Mouse (Mus musculus) stomach, postnatal 0 days (tissue): ENCODE measurements around the gene Zfp513. TPM values are rescaled to one million over a fixed set of nuclear protein-coding genes. Genes with fewer than 3 reads are reported as not detected.

Source experiments
- ATAC-seq: fragments of 200-750 bp; cut with Nextera tagmentation; 2 replicates; pipeline ENCODE4 v1.8.0; 2017; ENCODE audit not compliant: low FRiP score, low TSS enrichment
- DNase-seq: peaks from one replicate; pipeline ENCODE4 v3.0.0-alpha.2; 2016; ENCODE audit warnings: low spot score
- H3K27ac ChIP-seq: fragments of 300-500 bp; sonication (generic); replicated peaks from 2 replicates; pipeline ENCODE4 v1.5.1; 2014; ENCODE audit warnings: mild to moderate bottlenecking, control low read depth
- H3K27me3 ChIP-seq: fragments of 300-500 bp; sonication (generic); 2 replicates; pipeline ENCODE4 v1.6.1; 2014; ENCODE audit warnings: low read length; ENCODE audit not compliant: control insufficient read depth, insufficient read depth
- H3K36me3 ChIP-seq: fragments of 300-500 bp; sonication (generic); 2 replicates; pipeline ENCODE4 v1.6.1; 2014; ENCODE audit warnings: low read length, mixed read lengths; ENCODE audit not compliant: control insufficient read depth, insufficient read depth
- H3K4me1 ChIP-seq: fragments of 300-500 bp; sonication (generic); replicated peaks from 2 replicates; pipeline ENCODE4 v1.6.1; 2014; ENCODE audit warnings: antibody characterized with exemption; ENCODE audit not compliant: control insufficient read depth, insufficient read depth
- H3K4me2 ChIP-seq: fragments of 300-500 bp; sonication (generic); replicated peaks from 2 replicates; pipeline ENCODE4 v1.6.1; 2014; ENCODE audit warnings: low read depth, mild to moderate bottlenecking, control low read depth, moderate library complexity
- H3K4me3 ChIP-seq: fragments of 300-500 bp; sonication (generic); 2 replicates; pipeline ENCODE4 v1.5.1; 2014; ENCODE audit warnings: low read depth, low read length, control low read depth
- H3K9ac ChIP-seq: fragments of 300-500 bp; sonication (generic); 2 replicates; pipeline ENCODE4 v1.6.1; 2014; ENCODE audit warnings: mild to moderate bottlenecking, low read length, control low read depth, mixed read lengths
- H3K9me3 ChIP-seq: fragments of 300-500 bp; sonication (generic); 2 replicates; pipeline ENCODE4 v1.6.1; 2016; ENCODE audit warnings: low read length; ENCODE audit not compliant: control insufficient read depth
- CTCF ChIP-seq: IDR thresholded peaks from 2 replicates; pipeline ENCODE4 v1.5.1; 2016; ENCODE audit warnings: antibody characterized with exemption, low read depth, mild to moderate bottlenecking, moderate library complexity
- EP300 ChIP-seq: optimal IDR thresholded peaks from 2 replicates; pipeline ENCODE3; 2016; ENCODE audit warnings: antibody characterized with exemption
- WGBS: fragments of 180-500 bp; shearing (Covaris S2); extraction: QIAGEN DNeasy Blood & Tissue Kit; methylation state at CpG from one replicate; pipeline ENCODE4 v1.1.7; 2014; 5-methylcytosine and 5-hydroxymethylcytosine counted together
- polyA plus RNA-seq: library from polyadenylated mRNA; unstranded; fragments of >200 nt; fragmentation: Nextera tagmentation; extraction: Ambion mirVana; gene quantifications from 2 replicates; pipeline ENCODE4 v1.2.1, GENCODE M21; 2015

The Zfp513 gene
- polyA plus RNA-seq, 1 experiment from 2014 or later = 4.8 TPM

- H3K36me3 ChIP-seq = peaks cover 21% of the 10 kb centered on the region
- peaks cover 5% of the 10 kb centered on the region for H3K9me3 ChIP-seq
- WGBS = 90% methylated on average over 2 of the region's 2 CpGs
- H3K27me3 ChIP-seq = no peaks in the 10 kb centered on the region
- ATAC-seq (no peak), DNase-seq (no peak)
- no peak overlapping the region for H3K4me2 ChIP-seq
- TF ChIP-seq CTCF (no peak), EP300 (no peak)
- H3K27ac ChIP-seq = no peak overlapping the region
- no peak overlapping the region for H3K4me3 ChIP-seq
- H3K4me1 ChIP-seq = no peaks in the 10 kb centered on the region
- no peak overlapping the region for H3K9ac ChIP-seq
Observed at GRCm38 (mm10) chr5:31203866-31204265, 1.8 kb upstream of the Zfp513 start.

GRCm38 (mm10) chr5:31202933-31203332 is 830 bp upstream of the Zfp513 start:
- Histone ChIP-seq H3K4me3 (peak overlapping the region; percentile 76), H3K9ac (peak overlapping the region; percentile 72; the same call in 1 of the 2 replicates), H3K27ac (peak overlapping the region; percentile 92), H3K36me3 (peaks cover 28% of the 10 kb centered on the region), H3K9me3 (peaks cover 5% of the 10 kb centered on the region), H3K27me3 (no peaks in the 10 kb centered on the region), H3K4me1 (no peaks in the 10 kb centered on the region), H3K4me2 (peak overlapping the region; percentile 85)
- TF ChIP-seq EP300 = no peak
- no peak for TF ChIP-seq CTCF
- ATAC-seq (no peak), DNase-seq (no peak)
- WGBS = 89% methylated on average over 7 of the region's 7 CpGs

GRCm38 (mm10) chr5:31201042-31201741 is 911 bp downstream of the Zfp513 start:
- 12% methylated on average over 13 of the region's 13 CpGs for WGBS
- TF ChIP-seq EP300 = no peak
- TF ChIP-seq CTCF = no peak
- ATAC-seq = no peak

GRCm38 (mm10) chr5:31200327-31200768 is 1.8 kb downstream of the Zfp513 start:
- Histone ChIP-seq H3K4me2 (no peak overlapping the region), H3K27me3 (no peaks in the 10 kb centered on the region), H3K27ac (no peak overlapping the region), H3K9ac (no peak overlapping the region), H3K4me3 (no peak overlapping the region), H3K4me1 (no peaks in the 10 kb centered on the region), H3K9me3 (peaks cover 5% of the 10 kb centered on the region), H3K36me3 (peaks cover 43% of the 10 kb centered on the region)
- 88% methylated on average over 27 of the region's 27 CpGs for WGBS
- peak; percentile 42 for DNase-seq
- no peak for ATAC-seq
- TF ChIP-seq CTCF = no peak
- no peak for TF ChIP-seq EP300

More at GRCm38 (mm10) chr5:31201042-31201741, 911 bp downstream of the Zfp513 start:
- Histone ChIP-seq H3K36me3 (peaks cover 39% of the 10 kb centered on the region), H3K4me3 (peak overlapping the region; percentile 76), H3K9ac (peak overlapping the region; percentile 85), H3K27ac (peak overlapping the region; percentile 86), H3K27me3 (no peaks in the 10 kb centered on the region), H3K9me3 (peaks cover 5% of the 10 kb centered on the region), H3K4me1 (no peaks in the 10 kb centered on the region), H3K4me2 (peak overlapping the region; percentile 85)
- DNase-seq = no peak

- TF ChIP-seq EP300 (no peak), CTCF (peak; percentile 54)
- H3K36me3 ChIP-seq = peaks cover 43% of the 10 kb centered on the region
- peaks cover 5% of the 10 kb centered on the region for H3K9me3 ChIP-seq
- no peak overlapping the region for H3K27ac ChIP-seq
- no peaks in the 10 kb centered on the region for H3K27me3 ChIP-seq
- no peak overlapping the region for H3K4me3 ChIP-seq
- H3K4me1 ChIP-seq = no peaks in the 10 kb centered on the region
- no peak overlapping the region for H3K9ac ChIP-seq
- WGBS = 79% methylated on average over 9 of the region's 9 CpGs
- DNase-seq = peak; percentile 35
- no peak for ATAC-seq
- H3K4me2 ChIP-seq = no peak overlapping the region
Observed at GRCm38 (mm10) chr5:31199893-31200292, 2.2 kb downstream of the Zfp513 start.

GRCm38 (mm10) chr5:31199321-31199892 is 2.7 kb downstream of the Zfp513 start:
- Histone ChIP-seq H3K4me3 (no peak overlapping the region), H3K9ac (no peak overlapping the region), H3K27me3 (no peaks in the 10 kb centered on the region), H3K9me3 (peaks cover 5% of the 10 kb centered on the region), H3K4me2 (no peak overlapping the region), H3K4me1 (no peaks in the 10 kb centered on the region), H3K27ac (no peak overlapping the region), H3K36me3 (peaks cover 45% of the 10 kb centered on the region)
- 88% methylated on average over 19 of the region's 19 CpGs for WGBS
- DNase-seq = no peak
- no peak for ATAC-seq
- TF ChIP-seq EP300 (no peak), CTCF (no peak)
